Mouse (Mus musculus): ENCODE results near the gene Lin7b.
A peak's percentile ranks its signal among the peaks of the same experiment; 100 is the strongest.
"Not testable (repeated sequence)": the region's sequence is repeated elsewhere in the genome, so short reads cannot be mapped to it uniquely, and the experiment has no call there.

Lin7b gene

DNA sequence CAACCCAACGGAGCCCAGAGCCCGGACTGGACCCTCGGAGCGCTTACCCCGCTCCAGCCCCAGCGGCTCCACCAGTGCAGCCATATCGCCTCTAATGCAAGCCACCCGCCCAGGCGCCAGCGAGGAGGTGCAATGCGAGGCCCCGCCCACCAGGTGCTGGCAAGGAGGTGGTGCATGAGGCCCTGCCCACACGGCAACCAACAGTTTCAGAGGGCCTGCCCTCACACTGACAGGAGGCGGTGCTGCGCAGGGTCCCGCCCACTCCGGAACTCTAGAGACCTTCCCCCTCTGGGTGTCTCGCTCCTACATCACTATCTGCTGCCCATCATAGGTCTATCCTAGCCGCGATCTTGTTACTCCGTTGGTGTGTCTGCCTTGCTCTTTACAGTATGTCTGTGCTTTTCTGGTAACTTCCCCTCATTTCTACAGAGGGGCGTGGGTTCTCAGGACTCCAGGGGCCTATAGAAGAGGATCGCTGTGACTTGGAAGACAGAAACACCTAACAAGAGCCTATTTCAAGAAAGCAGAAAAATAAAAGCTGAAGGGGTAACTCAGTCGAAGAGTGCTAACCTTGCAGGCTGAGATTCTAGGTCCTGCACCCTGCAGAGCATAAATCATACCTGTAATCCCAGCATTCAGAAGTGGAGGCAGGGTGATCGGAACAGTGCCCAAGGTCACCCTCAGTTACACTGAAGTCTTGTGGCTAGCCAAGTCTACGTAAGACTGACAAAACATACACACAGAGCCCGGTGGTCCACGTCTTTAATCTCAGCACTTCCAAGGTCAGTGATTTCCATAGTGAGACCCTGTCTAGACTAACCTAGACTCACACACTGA is at the start of gene Lin7b:
TSS of gene Lin7b (minus strand) at position 109 of the 837 bp plus-strand sequence.
- DNase-seq (ENCODE audit: low read depth, low spot score): peak; percentile 65

DNA sequence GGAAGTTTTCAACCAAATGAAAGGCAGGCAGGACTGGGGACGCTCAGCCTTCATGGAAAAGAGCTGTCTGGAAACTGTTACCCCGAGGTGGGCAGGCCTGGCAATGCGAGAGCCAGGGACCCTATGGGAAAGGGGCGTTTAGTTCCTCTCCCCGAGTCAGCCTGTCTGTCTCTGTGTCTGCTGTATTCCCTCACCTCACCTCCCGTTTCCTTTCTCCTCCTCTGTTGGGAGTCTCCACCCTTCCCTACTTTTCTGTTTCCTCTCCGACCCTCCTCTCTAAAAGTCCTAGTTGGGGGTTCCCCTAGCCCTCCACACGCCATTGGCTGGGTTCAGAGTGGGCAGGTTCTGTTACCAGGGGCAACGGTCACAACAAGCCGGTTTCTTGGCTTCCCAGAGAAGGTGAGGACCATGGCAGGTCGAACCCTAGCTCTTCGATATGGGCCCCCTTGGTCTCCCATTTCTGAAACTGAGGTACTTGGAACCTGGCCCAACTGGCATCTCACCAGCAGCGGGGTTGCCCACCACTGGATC is 47.6 kb upstream of the Lin7b start:
- DNase-seq (ENCODE audit: low read depth, low spot score): no peak

DNA sequence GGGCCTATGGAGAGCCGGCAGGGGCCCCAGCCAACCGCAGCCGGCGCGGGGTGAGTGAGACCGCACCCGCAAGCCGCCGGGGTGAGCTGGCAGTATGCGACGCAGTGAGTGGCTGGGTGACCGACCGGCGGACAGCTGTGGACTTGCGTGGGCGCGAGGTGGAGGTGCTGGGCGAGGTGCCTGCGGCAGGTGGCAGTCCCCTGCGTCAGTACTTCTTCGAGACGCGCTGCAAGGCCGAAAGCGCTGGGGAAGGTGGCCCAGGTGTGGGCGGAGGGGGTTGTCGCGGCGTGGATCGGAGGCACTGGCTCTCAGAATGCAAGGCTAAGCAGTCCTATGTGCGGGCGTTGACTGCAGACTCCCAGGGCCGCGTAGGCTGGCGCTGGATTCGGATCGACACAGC is 45.3 kb upstream of the Lin7b start:
- DNase-seq (ENCODE audit: low read depth, low spot score): no peak

DNA sequence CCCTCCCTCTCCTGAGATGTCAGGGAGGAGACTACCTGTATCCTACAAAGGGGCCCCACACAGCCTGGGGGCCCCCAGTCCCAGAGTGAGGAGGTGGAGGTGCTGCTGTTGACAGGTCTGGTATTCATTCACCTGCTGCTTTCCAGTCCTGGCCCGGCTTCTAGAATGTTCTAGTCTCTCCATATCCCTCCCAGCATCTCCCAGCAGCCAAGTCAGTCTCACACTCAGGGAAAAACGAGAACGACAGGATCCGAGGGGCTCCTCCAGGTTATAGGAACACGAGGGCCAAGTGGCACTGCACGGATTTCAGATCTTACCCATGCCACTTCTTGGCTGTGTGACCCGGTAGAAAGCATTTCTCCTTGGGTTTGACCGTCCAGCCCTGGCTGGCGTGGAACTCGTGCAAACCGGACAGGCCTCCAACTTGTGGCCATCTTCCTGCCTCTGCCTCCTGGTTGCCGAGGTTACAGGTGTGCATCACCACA is 44.4 kb upstream of the Lin7b start:
- DNase-seq (ENCODE audit: low read depth, low spot score): no peak

DNA sequence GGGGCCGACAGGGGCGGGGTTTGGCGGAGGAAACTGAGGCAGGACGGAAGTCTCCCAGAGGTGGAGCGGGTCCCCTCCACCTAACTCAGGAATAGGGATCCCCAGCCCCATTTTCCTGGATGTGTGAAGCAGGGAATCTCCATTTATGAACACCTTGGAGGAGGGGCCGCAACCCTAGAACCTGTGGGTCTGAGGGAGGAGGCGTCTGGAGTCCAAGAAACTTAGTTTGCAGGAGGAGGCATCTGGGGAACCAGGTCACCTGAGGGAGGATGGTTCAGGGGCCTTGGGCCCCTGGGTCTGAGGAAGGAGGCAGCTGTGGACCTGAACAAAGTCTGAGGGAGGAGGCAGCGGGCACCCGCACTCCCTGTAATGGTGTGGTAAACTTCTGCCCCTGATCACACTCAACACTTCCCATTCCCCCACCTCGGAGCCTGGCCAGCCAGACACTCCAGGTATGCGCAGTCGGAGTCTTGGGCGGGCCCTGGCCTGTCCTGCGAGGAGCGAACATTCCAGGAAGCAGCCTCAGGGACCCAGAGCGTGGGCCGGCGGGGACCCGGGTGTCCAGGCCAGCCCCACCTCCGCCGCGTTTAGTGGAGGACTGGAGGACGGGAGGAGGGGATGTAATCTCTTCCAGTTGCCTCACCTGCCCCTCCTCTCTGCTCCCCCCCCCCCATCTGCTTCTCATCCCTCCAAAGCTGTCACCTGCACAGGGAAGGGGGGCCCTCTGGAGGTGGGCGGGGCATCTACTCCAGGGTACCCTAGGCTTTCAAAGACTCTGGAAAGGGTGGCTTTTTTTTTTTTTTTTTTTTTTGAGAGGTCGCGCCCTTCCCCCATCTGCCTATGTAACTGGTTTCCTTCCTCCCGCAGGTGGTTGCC is 43.7 kb upstream of the Lin7b start:
- no peak for DNase-seq (ENCODE audit: low read depth, low spot score)

DNA sequence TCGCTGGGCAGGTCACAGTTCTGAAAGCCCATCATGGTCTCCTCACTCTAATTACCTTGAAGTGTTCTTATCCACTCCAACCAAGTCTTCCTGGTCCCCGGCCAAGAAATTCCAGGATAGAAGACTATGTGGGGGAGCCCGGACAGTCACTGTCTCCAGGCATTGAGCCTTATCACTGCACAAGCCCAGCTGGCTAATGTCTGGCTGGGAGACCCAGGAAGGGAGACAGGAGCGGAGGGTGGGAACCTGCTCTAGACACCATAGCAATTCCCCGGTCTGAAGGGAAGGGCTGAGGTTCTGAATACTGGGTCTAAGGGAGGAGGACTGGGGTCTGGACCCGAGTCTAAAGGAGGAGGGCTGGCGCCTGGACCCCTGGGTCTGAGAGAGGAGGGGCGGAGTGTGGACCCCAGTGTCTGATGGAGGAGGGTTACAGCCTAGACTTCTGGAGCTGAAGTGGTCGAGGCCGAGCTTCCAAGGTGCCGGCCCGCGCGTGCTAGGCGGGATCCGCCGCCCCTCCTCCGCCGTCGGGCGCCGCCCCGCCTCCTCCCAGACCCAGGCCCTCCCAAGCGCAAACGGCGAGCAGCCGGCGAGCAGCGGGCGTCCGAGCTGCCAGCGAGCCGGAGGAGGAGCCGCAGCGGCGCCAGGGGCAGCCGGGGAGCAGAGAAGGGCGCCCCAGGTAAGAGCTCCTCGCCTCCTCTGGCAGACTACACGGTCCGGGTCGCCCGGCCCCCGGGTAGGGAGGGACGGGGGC is 42.9 kb upstream of the Lin7b start, which contains the start of gene Ntf5:
TSS of gene Ntf5 (plus strand) at position 583 of the 751 bp plus-strand sequence.
- no peak for DNase-seq (ENCODE audit: low read depth, low spot score)

DNA sequence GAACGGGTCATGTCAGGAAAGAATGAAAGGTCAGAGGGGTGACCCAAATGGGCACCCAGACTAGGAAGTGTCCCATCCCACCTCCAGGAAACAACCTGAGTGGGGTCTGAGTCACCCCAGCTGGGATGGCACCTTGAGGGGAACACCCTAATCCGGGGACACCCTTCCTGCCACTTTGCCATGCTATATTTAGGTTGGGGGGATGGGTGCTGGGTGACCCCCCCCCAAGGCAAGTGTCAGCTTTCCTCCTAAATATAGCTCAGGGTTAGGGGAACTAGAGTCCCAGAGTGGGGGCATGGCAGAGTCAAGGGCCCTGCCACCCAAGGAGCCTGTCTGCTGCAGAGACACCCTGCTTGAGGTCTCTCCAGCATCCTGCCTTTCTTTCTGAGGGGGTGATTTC is 42.0 kb upstream of the Lin7b start:
- peak; percentile 84 for DNase-seq (ENCODE audit: low read depth, low spot score)

DNA sequence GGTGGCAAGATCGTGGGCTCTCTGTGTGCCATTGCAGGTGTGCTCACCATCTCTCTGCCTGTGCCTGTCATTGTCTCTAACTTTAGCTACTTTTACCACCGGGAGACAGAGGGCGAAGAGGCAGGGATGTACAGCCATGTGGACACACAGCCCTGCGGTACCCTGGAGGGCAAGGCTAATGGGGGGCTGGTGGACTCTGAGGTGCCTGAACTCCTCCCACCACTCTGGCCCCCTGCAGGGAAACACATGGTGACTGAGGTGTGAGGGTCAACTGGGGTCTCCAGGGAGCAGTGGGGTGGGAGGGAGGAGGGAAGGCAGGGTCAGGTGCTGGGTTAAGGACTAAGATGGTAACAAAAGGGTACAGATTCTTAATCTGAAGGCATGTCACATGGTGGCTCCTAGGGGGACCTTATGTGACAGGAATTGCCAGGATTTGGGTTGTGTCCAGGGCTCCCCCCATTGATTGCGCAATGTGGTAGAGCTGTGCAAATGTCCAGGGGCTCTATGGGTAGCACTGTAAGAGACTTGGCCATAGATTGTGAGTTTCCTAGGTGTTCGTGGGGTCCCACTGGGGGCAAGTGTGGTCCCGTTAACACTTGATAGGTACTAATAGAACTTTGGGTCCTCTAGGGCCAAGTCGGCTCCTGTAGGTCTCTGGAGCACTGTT is 39.2 kb upstream of the Lin7b start:
- no peak for DNase-seq (ENCODE audit: low read depth, low spot score)

DNA sequence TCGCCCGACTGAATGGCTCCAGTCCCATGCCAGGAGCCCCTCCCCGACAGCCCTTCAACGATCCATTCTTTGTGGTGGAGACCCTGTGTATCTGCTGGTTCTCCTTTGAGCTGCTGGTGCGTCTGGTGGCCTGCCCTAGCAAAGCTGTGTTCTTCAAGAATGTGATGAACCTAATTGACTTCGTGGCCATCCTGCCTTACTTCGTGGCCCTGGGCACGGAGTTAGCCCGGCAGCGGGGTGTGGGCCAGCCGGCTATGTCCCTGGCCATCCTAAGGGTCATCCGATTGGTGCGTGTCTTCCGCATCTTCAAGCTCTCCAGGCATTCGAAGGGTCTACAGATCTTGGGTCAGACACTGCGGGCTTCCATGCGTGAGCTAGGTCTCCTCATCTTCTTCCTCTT is 38.6 kb upstream of the Lin7b start:
- DNase-seq (ENCODE audit: low read depth, low spot score): no peak

DNA sequence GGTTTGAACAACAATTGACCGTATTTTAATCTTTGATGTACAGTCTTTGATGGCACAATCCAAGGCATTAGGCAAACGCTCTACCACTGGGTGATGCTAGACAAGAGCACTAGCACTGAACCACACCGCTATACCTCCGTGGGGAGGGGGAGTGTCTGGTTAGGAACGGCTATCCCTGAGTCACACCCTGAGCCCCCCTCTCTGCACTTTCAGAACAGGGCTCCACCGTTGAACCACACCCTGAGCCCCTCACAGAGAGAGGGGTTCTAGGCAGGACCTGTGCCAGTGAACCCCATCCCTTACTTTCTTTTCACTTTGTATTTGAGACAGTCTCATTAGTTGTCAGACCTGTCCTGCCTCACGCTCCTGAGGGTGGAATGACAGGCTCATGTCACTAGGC is 38.0 kb upstream of the Lin7b start:
- DNase-seq (ENCODE audit: low read depth, low spot score): no peak

DNA sequence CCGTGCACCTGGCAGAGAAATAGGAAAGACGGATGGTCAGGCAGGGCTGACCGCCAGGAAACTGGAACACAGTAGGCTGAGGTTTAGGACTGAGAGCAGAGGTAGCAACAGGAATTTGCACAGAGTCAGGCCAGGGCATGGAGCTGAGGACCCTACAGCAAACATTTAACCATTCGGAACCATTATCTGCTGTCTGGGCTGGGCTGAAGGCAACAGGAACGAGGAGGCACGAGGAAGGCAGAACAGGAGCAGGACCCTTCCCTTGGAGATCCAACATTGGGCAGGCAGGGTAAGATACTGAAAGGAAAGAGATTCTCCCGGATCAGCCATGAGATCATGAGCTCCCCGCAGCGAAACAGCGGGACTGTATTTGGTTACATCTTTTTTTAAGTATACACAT is 37.5 kb upstream of the Lin7b start:
- DNase-seq (ENCODE audit: low read depth, low spot score): no peak

DNA sequence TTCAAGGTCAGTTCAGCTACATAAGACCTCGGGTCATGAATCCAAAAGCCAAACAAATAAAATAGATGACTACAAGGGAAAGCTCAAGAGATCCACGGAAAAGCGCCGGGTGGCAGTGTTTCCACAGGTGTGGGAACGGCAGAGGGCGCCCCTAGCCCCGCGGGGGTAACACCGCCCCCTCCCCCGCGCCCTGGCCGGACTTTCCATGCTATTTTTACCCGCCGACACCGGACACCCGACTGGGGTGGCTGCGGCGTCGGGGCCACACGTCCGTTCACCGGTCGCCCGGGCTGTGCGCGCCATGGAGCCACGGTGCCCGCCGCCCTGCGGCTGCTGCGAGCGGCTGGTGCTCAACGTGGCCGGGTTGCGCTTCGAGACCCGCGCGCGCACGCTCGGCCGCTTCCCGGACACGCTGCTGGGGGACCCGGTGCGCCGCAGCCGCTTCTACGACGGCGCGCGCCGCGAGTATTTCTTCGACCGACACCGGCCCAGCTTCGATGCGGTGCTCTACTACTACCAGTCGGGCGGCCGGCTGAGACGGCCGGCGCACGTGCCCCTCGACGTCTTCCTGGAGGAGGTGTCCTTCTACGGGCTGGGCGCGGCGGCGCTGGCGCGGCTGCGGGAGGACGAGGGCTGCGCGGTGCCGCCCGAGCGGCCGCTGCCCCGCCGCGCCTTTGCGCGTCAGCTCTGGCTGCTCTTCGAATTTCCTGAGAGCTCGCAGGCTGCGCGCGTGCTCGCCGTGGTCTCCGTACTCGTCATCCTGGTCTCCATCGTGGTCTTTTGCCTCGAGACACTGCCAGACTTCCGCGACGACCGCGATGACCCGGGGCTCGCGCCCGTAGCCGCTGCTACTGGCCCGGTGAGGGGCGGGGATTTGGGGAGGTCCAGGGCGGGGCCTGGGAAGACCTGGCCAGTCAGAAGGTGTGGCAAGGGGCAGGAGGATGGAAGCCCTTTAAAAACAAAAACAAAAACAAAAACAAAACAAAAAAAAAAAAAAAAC is 36.1 kb upstream of the Lin7b start:
- DNase-seq (ENCODE audit: low read depth, low spot score): peak; percentile 82

DNA sequence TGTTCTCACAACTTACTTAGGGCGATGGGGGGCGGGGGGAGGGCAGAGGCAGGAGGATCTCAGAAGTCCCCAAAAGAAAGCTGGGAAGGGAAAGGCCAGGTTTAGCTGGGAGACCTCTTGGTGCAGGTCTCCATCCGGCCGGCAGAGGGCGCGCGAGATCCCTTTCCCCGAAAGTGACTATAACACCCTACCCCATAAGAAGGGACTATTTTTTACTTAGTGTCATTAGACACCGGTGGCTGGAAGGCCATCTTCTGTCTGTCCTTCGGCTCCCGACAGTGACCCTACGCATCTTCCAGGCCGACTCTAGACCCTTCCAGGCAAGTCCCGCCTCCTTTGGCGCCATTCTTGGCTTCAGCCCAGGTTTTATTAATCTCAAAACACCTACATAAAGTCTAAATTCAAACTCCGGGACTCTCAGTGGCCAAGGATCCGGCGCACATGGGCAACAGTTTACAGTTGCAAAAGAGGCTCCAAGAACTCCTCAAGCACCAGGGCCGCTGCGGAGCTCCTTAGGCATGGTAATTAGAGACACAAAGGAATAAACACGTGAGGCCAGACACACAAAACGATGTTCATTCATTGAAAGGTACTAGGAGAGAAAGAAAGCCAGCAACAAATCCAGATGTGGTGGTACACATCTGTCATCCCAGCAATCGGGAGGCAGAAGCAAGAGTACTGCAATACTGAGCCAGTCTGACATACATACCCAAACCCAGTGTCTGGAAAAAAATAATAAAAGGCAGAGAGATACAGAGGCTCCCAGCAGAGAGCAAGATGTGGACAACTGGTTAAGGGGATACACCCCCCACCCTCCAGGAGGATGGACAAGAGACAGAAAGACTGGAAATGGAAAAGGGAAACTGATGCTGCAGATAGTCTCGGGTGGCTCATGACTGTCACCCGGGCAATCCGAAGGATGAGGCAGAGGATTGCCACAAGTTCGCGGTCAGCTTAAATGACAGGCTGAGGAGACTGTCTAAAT is 35.0 kb upstream of the Lin7b start, which contains the start of gene Kcna7:
TSS of gene Kcna7 (plus strand) at position 563 of the 985 bp plus-strand sequence.
- DNase-seq (ENCODE audit: low read depth, low spot score): peak; percentile 95

DNA sequence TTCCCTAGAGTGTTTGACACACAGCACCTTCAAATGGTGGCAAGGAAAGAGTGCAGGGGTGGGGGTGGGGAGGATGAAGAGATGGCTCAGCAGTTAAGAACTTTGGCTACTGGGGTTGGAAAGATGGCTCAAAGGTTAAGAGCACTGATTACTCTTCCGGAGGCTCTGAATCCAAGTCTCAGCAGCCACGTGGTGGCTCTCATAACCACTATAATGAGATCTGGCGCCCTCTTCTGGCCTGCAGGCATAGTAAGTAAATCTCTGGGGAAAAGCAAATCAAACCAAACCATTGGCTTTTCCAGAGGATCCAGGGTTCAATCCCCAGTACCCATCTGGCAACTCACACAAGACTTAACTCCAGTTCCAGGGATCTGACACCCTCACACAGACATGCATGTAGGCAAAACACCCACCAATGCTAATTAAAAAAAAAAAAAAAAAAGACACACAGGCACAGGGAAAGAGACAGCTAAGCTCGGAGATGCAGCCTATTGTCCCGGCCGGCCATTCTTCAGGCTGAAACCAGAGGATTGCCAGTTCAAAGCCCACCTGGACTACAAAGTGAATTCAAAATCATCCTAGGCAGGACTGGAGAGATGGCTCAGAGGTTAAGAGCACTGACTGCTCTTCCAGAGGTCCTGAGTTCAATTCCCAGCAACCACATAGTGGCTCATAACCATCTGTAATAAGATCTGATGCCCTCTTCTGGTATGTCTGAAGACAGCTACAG is 33.3 kb upstream of the Lin7b start:
- DNase-seq (ENCODE audit: low read depth, low spot score): peak; percentile 65

DNA sequence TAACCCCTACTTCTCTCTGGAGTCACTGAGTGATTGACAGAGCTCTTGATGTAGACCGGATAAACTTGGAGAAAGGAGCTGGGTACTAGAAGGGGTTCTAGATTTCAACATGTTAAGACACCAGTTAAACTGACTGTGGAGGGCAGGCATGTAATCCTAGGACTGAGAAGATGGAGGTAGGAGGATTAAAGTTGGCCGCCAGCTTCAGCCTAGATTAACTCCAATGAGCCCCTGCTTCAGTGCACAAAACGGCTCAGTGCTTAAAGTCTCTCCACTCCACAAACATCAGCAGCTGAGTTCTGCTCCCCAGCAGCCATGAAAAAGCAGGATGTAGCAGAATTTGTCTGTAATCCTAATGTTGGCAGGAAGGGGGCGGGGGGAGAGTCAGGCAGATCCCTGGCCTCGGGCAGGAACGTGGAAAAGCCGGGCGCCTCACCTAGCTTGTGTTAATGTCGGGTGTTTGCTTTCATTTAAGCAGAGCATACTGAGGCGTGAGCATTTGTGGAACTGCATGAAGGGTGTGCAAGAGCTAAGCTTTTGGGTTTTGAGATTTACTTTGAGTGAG is 31.2 kb upstream of the Lin7b start:
- no peak for DNase-seq (ENCODE audit: low read depth, low spot score)

DNA sequence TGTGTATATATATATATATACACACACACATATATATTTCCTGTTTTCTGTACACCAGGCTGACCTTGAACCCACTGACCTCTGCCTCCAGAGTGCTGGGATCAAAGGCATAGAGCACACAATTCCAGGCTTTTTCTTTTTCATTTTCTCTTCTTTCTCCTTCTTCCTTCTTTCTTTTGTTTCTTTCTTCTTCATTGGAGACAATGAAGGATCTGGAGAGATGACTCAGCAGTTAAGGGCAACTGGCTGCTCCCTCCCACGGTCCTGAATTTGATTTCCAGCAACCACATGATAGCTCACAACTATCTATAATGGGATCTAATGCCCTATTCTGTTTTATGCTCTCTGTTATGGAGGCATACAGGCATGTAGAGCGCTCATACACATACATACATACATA is 26.4 kb upstream of the Lin7b start:
- no peak for DNase-seq (ENCODE audit: low read depth, low spot score)

DNA sequence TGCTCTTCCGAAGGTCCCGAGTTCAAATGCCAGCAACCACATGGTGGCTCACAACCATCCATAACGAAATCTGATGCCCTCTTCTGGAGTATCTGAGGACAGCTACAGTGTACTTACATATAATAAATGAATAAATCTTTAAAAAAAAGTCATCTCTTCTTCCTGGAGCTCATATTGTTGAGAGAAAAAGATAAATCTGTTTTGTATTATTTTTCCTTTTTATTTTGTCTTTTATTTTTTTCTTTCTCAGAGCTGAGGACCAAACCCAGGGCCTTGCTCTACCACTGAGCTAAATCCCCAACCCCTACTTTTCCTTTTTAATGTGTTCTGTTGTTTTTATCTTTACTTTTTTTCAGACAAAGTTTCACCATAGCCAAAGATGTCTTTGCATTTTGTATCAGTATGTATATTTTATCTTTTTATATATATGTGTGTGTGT is 26.0 kb upstream of the Lin7b start:
- DNase-seq (ENCODE audit: low read depth, low spot score): not testable (repeated sequence)
